Mouse (Mus musculus): ENCODE measurements around the gene Mgat5b.

DNA sequence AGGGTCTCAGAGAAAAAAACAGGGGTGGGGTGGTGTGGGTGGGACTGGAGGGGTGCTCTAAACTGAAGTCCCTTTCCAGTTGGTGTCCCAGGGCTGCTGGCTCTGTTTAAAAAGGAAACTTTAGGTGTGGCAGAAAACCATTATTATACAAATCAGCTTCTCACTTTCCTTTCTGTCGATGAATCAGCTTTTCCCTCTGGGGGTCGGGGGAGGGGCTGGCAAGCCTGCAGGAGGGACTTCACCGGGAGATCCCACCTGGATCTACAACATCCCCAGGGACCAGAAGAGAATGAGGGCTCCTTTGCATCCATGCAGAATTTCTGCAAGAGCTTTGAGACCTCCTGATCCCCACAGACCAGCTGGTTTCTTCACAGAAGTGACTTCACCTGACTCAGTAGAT, 81.6 kb downstream of the Mgat5b start:
- TF ChIP-seq POLR2A (IDR thresholded peaks at IDR 0.05; ENCODE audit: insufficient read depth, low read length), result no peak
- no peak for TF ChIP-seq CTCF (IDR thresholded peaks at IDR 0.05; ENCODE audit: low read depth, low read length)
